Mouse (Mus musculus) liver, embryonic 15.5 days (tissue): ENCODE data around the gene Dapk1. TPM values are rescaled to one million over a fixed set of nuclear protein-coding genes. Genes with fewer than 3 reads are reported as not detected.
A peak's percentile ranks its signal among the peaks of the same experiment; 100 is the strongest.
"Not testable (repeated sequence)": the region's sequence is repeated elsewhere in the genome, so short reads cannot be mapped to it uniquely, and the experiment has no call there.

Experiments
- ATAC-seq: fragments of 200-750 bp; cut with Nextera tagmentation; 2 replicates; pipeline ENCODE4 v1.8.0; 2017; ENCODE audit warnings: moderate number of reproducible peaks, mild to moderate bottlenecking, moderate library complexity; ENCODE audit not compliant: insufficient read depth
- H3K27ac ChIP-seq: fragments of 300-500 bp; sonication (generic); replicated peaks from 2 replicates; pipeline ENCODE4 v1.5.1; 2015; ENCODE audit warnings: mild to moderate bottlenecking, inconsistent platforms
- H3K27me3 ChIP-seq: fragments of 300-500 bp; sonication (generic); 2 replicates; pipeline ENCODE4 v1.6.1; 2015; ENCODE audit warnings: mild to moderate bottlenecking, inconsistent platforms
- H3K36me3 ChIP-seq: fragments of 300-500 bp; sonication (generic); replicated peaks from 2 replicates; pipeline ENCODE4 v1.6.1; 2015; ENCODE audit warnings: moderate library complexity, mild to moderate bottlenecking, inconsistent platforms
- H3K4me1 ChIP-seq: fragments of 300-500 bp; sonication (generic); replicated peaks from 2 replicates; pipeline ENCODE4 v1.6.1; 2015; ENCODE audit warnings: inconsistent platforms
- H3K4me2 ChIP-seq: fragments of 300-500 bp; sonication (generic); 2 replicates; pipeline ENCODE4 v1.6.1; 2015; ENCODE audit warnings: moderate library complexity, mild to moderate bottlenecking, inconsistent platforms
- H3K4me3 ChIP-seq: fragments of 300-500 bp; sonication (generic); replicated peaks from 2 replicates; pipeline ENCODE4 v1.5.1; 2015; ENCODE audit warnings: mild to moderate bottlenecking, inconsistent platforms
- H3K9ac ChIP-seq: fragments of 300-500 bp; sonication (generic); 2 replicates; pipeline ENCODE4 v1.6.1; 2015; ENCODE audit warnings: moderate library complexity, mild to moderate bottlenecking, inconsistent platforms
- H3K9me3 ChIP-seq: fragments of 300-500 bp; sonication (generic); replicated peaks from 2 replicates; pipeline ENCODE4 v1.6.1; 2016; ENCODE audit warnings: inconsistent platforms
- WGBS: fragments of 180-500 bp; shearing (Covaris S2); methylation state at CpG from one replicate; pipeline ENCODE4 v1.1.7; 2015; ENCODE audit warnings: mixed read lengths; ENCODE audit not compliant: insufficient replicate concordance; 5-methylcytosine and 5-hydroxymethylcytosine counted together
- polyA plus RNA-seq: library from polyadenylated mRNA; unstranded; fragments of >200 nt; fragmentation: Nextera tagmentation; extraction: Ambion mirVana; gene quantifications from 2 replicates; pipeline ENCODE4 v1.2.1, GENCODE M21; 2015

Gene Dapk1
- polyA plus RNA-seq, 1 experiment from 2014 or later, result 6.8 TPM

DNA sequence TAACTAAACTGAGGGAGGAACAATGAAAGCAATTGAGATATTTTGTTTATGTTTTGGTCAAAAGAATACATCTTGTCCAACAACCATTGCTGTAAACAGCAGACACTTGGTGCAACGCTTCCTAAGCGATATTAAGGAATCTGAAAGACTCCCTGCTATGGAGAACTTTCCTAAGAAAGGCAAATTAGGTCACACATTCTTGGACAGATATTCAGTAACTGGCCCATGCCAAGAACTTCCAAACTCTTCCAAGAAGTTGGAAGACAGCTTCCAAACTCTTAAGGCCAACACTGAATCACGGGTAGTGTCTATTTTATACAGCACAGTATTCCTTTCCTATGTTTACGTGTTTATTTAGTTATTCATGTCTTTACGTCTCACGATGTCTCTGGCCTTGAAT is 6.2 kb upstream of the Dapk1 start:
- no peak overlapping the region for H3K4me2 ChIP-seq
- no peaks in the 10 kb centered on the region for H3K27me3 ChIP-seq
- ATAC-seq, result no peak
- no peaks in the 10 kb centered on the region for H3K4me1 ChIP-seq
- no peaks in the 10 kb centered on the region for H3K36me3 ChIP-seq
- H3K9me3 ChIP-seq, result no peaks in the 10 kb centered on the region
- H3K4me3 ChIP-seq, result no peak overlapping the region
- H3K27ac ChIP-seq, result no peak overlapping the region
- 80% methylated on average over 6 of the region's 6 CpGs for WGBS
- no peak overlapping the region for H3K9ac ChIP-seq

DNA sequence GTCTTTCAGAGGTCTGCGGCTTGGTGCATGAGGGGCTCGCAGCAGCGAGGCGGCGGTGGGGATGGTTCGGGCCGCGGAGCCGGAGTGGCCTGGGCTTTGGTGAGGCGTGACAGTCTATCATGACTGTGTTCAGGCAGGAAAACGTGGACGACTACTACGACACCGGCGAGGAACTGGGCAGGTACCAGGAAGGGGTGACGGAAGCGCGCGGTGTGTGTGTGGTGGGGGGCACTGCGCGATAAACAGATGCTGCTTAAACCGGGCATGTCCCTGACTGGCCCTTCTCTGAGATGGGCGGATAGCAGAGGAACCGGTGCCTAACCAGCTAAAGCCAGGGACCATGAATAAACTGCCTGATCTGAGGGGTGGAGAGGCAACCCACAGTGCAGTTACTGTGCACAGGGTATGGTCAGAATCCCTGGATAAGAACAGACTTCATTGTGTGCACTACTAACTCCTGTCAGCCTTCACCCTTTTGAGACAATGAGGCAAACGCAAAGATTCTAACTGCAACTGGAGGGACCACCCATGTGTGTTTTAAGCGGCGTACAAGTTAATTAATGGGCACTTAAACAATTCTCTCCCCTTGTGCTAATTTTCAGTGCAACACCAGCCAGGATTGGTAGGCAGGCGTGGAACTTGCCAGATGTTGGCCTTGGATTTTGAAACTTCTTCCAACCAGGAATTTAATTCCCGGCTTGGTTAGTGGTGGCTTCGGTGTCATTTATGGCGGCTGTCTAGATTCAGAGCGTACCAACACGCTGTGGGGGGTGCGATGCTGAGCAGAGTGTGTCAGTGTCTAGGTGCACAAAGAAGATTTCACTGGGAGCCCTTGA is 887 bp downstream of the Dapk1 start:
- Histone ChIP-seq H3K4me3 (peak overlapping the region; percentile 72), H3K27ac (peak overlapping the region; percentile 64), H3K27me3 (no peaks in the 10 kb centered on the region; the same call in 1 of the 2 replicates), H3K9ac (peak overlapping the region; percentile 61; the same call in 1 of the 2 replicates), H3K36me3 (no peaks in the 10 kb centered on the region), H3K4me1 (peaks cover 15% of the 10 kb centered on the region), H3K9me3 (no peaks in the 10 kb centered on the region), H3K4me2 (peak overlapping the region; percentile 91)
- ATAC-seq, result peak; percentile 28
- 16% methylated on average over 34 of the region's 34 CpGs for WGBS

DNA sequence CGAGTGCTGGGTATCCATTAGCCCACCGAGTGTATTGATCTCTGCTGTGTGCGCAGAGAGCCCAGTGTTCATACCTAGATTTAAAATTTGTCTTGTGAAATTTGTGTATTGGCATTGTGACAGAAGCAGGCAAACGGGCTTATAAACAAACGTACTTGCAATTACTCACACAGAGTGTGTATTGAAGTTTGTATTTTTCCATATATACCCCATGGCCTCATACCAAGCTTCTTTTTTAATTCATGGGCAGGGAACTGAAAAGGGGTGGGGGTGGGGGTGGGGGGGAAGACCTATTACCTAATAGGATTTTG is 1.5 kb downstream of the Dapk1 start:
- Histone ChIP-seq H3K4me3 (peak overlapping the region; percentile 72; the same call in 1 of the 2 replicates), H3K9ac (no peak overlapping the region), H3K4me1 (peaks cover 19% of the 10 kb centered on the region), H3K27me3 (no peaks in the 10 kb centered on the region; the same call in 1 of the 2 replicates), H3K9me3 (no peaks in the 10 kb centered on the region), H3K36me3 (no peaks in the 10 kb centered on the region), H3K4me2 (peak overlapping the region; percentile 91), H3K27ac (no peak overlapping the region)
- ATAC-seq, result no peak
- 69% methylated on average over 5 of the region's 5 CpGs for WGBS

DNA sequence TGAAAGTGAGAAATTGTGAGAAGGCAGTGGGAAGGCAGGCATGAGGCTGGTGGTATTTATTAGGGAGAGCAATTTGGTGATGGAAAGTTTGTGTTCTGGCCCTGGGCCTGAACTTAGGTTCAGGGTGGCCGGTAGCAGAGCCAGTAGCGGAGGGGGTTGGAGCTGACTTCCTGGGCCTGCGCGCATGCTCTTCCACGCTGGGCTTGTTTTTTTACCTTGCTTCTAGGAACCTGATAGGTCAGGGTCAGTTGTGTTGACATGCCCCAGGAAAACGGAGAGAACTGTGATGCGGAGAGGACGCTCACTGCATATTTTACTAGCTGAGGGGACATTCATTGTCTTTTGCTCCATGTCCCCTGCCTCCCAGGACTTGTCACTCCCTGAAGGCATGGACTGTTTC is 5.7 kb downstream of the Dapk1 start:
- Histone ChIP-seq H3K4me1 (peaks cover 29% of the 10 kb centered on the region), H3K9ac (no peak overlapping the region), H3K36me3 (no peaks in the 10 kb centered on the region), H3K9me3 (no peaks in the 10 kb centered on the region), H3K27me3 (no peaks in the 10 kb centered on the region), H3K27ac (peak overlapping the region; percentile 52), H3K4me2 (no peak overlapping the region), H3K4me3 (no peak overlapping the region)
- WGBS, result 71% methylated on average over 8 of the region's 8 CpGs
- ATAC-seq, result no peak

DNA sequence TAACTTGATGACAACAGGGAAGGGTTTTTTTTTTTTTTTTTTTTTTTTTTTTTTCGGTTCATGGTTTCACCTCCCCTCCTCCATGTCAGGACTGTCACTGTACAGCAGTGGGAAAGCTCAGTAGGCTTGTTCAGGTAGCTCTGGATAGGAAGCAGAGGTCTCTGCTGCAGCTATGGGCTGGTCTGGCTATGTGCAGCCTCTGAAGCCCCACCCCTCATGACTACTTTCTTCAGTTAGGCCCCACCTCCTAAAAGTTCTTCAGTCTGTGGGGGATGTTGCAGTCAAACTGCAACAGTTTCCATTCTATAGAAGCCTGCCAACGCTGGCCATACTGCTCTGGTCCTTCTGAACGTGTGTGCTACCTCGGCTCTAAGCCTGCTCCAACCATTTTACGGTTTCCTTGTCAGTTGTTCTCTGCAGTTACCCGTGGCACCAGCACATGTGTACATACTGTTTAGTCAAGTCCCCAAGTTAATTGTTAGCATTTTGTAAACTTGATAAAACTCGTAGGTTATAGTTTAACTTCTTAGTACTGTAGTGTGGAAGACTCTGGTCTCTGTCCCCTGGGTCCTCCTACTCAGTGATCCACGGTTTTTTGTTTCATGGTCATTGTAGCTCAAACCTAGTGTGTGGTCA is 6.8 kb downstream of the Dapk1 start:
- H3K4me3 ChIP-seq, result no peak overlapping the region
- peak; percentile 79 for ATAC-seq
- WGBS, result 60% methylated on average over 8 of the region's 8 CpGs
- no peak overlapping the region for H3K9ac ChIP-seq
- no peaks in the 10 kb centered on the region for H3K36me3 ChIP-seq
- H3K27me3 ChIP-seq, result no peaks in the 10 kb centered on the region
- peaks cover 32% of the 10 kb centered on the region for H3K4me1 ChIP-seq
- H3K27ac ChIP-seq, result peak overlapping the region; percentile 56
- peak overlapping the region; percentile 16; the same call in 1 of the 2 replicates for H3K4me2 ChIP-seq
- H3K9me3 ChIP-seq, result no peaks in the 10 kb centered on the region

DNA sequence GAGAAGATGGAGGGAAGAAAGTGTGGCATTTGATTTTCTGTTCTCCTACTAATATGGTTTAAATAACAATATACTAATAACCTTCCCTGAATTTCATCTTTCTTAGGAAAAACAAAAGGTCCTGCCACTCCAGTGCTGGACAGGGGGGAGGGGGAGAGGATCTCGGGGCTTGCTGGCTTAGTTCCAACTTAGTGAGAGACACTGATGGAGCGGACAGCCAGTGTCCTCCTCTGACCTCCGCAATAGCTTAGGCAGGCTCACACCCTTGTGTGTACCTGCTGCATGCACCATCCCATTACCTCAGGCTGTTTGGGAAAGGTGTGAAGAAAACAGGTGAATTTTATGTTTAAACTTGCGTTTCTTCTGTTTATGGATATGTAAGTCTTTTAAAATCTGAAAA is 7.5 kb downstream of the Dapk1 start:
- H3K9ac ChIP-seq, result no peak overlapping the region
- WGBS, result 46% methylated on average over 4 of the region's 4 CpGs
- no peaks in the 10 kb centered on the region for H3K27me3 ChIP-seq
- peaks cover 32% of the 10 kb centered on the region for H3K4me1 ChIP-seq
- no peak overlapping the region for H3K4me3 ChIP-seq
- peak overlapping the region; percentile 56 for H3K27ac ChIP-seq
- H3K4me2 ChIP-seq, result peak overlapping the region; percentile 16; the same call in 1 of the 2 replicates
- no peaks in the 10 kb centered on the region for H3K36me3 ChIP-seq
- peak; percentile 46 for ATAC-seq
- H3K9me3 ChIP-seq, result no peaks in the 10 kb centered on the region

DNA sequence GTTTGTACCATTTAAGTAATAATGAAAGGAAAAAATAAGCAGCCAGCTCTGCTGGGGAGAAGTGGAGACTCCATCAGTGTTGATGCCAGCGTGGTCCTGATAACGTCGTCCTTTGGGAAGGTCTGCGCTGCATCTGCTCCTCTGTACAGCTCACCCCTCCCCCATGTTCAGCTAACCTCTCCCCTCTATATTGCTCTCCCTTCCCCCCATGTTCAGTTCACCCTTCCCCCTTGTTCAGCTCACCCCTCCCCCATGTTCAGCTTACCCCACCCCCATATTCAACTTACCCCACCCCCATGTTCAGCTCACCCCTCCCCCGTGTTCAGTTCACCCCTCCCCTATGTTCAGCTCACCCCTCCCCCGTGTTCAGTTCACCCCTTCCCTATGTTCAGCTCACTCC is 8.8 kb downstream of the Dapk1 start:
- Histone ChIP-seq H3K9me3 (no peaks in the 10 kb centered on the region), H3K9ac (no peak overlapping the region), H3K36me3 (no peaks in the 10 kb centered on the region), H3K27me3 (no peaks in the 10 kb centered on the region), H3K27ac (no peak overlapping the region), H3K4me1 (peaks cover 32% of the 10 kb centered on the region), H3K4me2 (no peak overlapping the region), H3K4me3 (no peak overlapping the region)
- WGBS, result 47% methylated on average over 6 of the region's 6 CpGs
- ATAC-seq, result no peak

DNA sequence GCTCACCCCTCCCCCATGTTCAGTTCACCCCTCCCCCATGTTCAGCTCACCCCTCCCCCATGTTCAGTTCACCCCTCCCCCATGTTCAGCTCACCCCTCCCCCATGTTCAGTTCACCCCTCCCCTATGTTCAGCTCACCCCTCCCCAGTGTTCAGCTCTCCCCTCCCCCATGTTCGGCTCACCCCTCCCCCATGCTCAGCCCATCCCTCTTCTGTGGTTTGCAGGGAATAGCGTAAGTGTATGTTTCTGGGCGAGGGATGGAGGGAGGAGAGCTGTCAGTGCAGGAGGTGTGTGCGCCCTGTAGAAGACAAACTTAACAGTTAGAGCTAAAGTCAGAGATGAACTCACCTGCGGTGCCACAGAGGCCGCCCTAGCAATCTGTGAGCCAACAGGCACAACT is 9.2 kb downstream of the Dapk1 start:
- not testable (repeated sequence) for H3K9ac ChIP-seq, H3K27me3 ChIP-seq, H3K36me3 ChIP-seq, H3K4me3 ChIP-seq, H3K4me2 ChIP-seq, ATAC-seq, H3K9me3 ChIP-seq, H3K27ac ChIP-seq
- 65% methylated on average over 6 of the region's 6 CpGs for WGBS
- peaks cover 32% of the 10 kb centered on the region for H3K4me1 ChIP-seq

DNA sequence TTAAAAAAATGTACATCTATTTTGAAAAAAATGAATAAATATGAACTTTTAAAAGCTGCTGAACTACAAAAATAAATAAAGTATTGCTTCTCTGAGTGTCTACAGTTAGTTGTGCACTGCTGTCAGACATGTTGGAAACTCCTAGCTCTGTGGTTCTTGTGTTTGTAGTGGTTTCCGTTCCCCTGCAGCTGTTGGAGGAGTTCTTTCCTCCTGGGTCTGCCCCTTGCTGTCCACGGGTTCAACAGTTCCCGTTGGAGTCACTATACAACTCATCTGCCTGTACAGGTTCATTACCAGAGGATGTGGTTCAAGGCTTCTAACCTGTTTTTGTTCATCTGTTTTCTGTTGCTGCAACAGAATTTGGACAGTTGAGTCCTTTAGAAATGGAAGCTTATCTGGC is 10.4 kb downstream of the Dapk1 start:
- Histone ChIP-seq H3K4me3 (no peak overlapping the region), H3K27ac (no peak overlapping the region), H3K4me2 (no peak overlapping the region), H3K4me1 (peaks cover 32% of the 10 kb centered on the region), H3K36me3 (no peaks in the 10 kb centered on the region), H3K9ac (no peak overlapping the region), H3K27me3 (no peaks in the 10 kb centered on the region), H3K9me3 (no peaks in the 10 kb centered on the region)
- WGBS, result 12% methylated on average over 3 of the region's 3 CpGs
- ATAC-seq, result no peak

DNA sequence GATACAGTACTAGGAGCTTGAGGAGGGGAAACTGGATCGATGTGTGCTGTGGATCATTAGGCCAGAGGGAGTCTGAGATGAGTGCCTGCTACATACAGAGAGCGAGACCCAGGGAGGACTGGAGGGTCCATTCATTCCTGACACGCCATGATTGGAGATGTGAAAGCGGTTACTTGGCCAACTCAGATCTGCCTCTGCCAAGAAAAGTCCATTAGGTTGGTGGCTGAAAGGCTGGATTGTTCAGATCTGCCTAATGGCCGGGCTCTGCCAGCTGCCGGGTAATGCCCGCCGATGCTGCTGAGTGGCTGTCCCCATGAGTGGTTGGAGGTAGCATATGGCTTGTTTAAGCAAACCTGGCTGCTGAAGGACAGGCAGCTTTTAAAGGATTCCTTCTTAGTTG is 12.4 kb downstream of the Dapk1 start:
- H3K4me2 ChIP-seq, result no peak overlapping the region
- 77% methylated on average over 8 of the region's 8 CpGs for WGBS
- H3K36me3 ChIP-seq, result no peaks in the 10 kb centered on the region
- no peak overlapping the region for H3K27ac ChIP-seq
- H3K4me3 ChIP-seq, result no peak overlapping the region
- no peak overlapping the region for H3K9ac ChIP-seq
- peaks cover 42% of the 10 kb centered on the region for H3K4me1 ChIP-seq
- no peaks in the 10 kb centered on the region for H3K27me3 ChIP-seq
- ATAC-seq, result no peak
- no peaks in the 10 kb centered on the region for H3K9me3 ChIP-seq

DNA sequence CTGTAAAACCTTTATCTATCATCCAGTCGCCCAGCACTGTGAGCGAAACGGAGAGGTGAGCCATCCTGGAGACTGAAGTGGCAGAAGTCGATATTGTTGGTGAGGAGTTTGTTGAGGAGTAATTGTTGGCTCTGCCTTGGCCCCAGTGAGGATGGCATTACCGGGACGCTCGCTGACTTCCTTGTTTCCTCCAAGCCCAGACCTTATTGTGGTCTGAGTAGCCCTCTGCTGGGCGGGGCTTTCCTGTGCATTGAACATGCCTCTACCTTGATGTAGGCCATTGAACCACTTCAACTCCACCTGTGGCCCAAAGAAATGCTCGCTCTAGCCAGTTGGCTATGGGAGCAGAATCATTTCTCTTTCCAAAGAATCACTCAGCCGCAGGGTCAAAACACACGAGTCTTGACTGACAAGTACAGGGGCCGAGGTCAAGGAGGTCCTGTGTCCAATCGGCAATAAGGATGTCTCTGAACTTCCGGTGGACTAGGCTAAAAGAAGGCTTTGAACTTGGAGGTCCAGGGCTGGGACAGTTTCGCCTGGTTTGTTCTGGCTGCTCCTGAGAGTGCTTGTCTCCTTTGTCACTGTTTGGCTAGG is 13.4 kb downstream of the Dapk1 start:
- Histone ChIP-seq H3K36me3 (no peaks in the 10 kb centered on the region), H3K4me2 (no peak overlapping the region), H3K27ac (no peak overlapping the region), H3K27me3 (no peaks in the 10 kb centered on the region), H3K4me3 (no peak overlapping the region), H3K4me1 (peaks cover 48% of the 10 kb centered on the region), H3K9ac (no peak overlapping the region), H3K9me3 (no peaks in the 10 kb centered on the region)
- ATAC-seq, result no peak
- WGBS, result 49% methylated on average over 15 of the region's 15 CpGs
